Mouse (Mus musculus): Measurements from ENCODE around the gene Iqgap2.

GRCm38 (mm10) chr13:95836944-95837343 lies 54.8 kb downstream of the Iqgap2 start:
- TF ChIP-seq CTCF (IDR thresholded peaks at IDR 0.05; ENCODE audit: control insufficient read depth, insufficient read depth, low read length): no peak
- TF ChIP-seq POLR2A (IDR thresholded peaks at IDR 0.05; ENCODE audit: borderline replicate concordance, control insufficient read depth, low read depth, low read length): no peak

Measured in bone marrow, adult 2 months (tissue).